Mouse (Mus musculus) kidney, adult 2 months (tissue): ENCODE results near the gene Cnih4. TPM values are rescaled to one million over a fixed set of nuclear protein-coding genes. Genes with fewer than 3 reads are reported as not detected.

Source experiments
- DNase-seq: peaks from one replicate; pipeline ENCODE4 v3.0.0; 2021
- H3K27ac ChIP-seq: fragments of 200-500 bp; 2 replicates; pipeline ENCODE4 v1.5.1; 2012; ENCODE audit warnings: low read depth, low read length, control low read depth, inconsistent platforms; ENCODE audit not compliant: insufficient read depth
- H3K27me3 ChIP-seq: fragments of 200-500 bp; replicated peaks from 2 replicates; pipeline ENCODE4 v1.6.1; 2012; ENCODE audit warnings: mild to moderate bottlenecking, moderate library complexity, low read length, inconsistent platforms; ENCODE audit not compliant: control insufficient read depth, insufficient read depth
- H3K36me3 ChIP-seq: fragments of 200-500 bp; 2 replicates; pipeline ENCODE4 v1.6.1; 2012; ENCODE audit warnings: mild to moderate bottlenecking, moderate library complexity, low read length, inconsistent platforms; ENCODE audit not compliant: control insufficient read depth, insufficient read depth
- H3K4me1 ChIP-seq: fragments of 200-500 bp; 2 replicates; pipeline ENCODE4 v1.6.1; 2011; ENCODE audit warnings: low read length; ENCODE audit not compliant: control insufficient read depth, insufficient read depth
- H3K4me3 ChIP-seq: fragments of 200-500 bp; 2 replicates; pipeline ENCODE4 v1.5.1; 2011; ENCODE audit warnings: mild to moderate bottlenecking, low read depth, low read length, control low read depth; ENCODE audit not compliant: insufficient read depth
- CTCF ChIP-seq: fragments of 200-500 bp; conservative IDR thresholded peaks from 2 replicates; pipeline ENCODE4 v1.5.1; 2011; ENCODE audit warnings: low read depth, mild to moderate bottlenecking, control low read depth, low read length, moderate library complexity, mixed read lengths; ENCODE audit not compliant: insufficient read depth, insufficient read length
- POLR2A ChIP-seq: fragments of 200-500 bp; IDR thresholded peaks from one replicate; pipeline ENCODE4 v1.6.1; 2011; ENCODE audit warnings: low read depth, low read length, control low read depth
- WGBS: fragments of 180-500 bp; shearing (Covaris S2); methylation state at CpG from one replicate; pipeline ENCODE4 v1.1.7; 2018; 5-methylcytosine and 5-hydroxymethylcytosine counted together
- polyA plus RNA-seq: library from polyadenylated mRNA; depleted of rRNA; stranded (reverse); fragments of >200 nt; gene quantifications from 2 replicates; pipeline ENCODE4 v1.2.3, GENCODE M21; 2012; rRNA removed

The Cnih4 gene
- polyA plus RNA-seq, 1 experiment: 26.1 TPM

GRCm38 (mm10) chr1:181210601-181211402 is 66.3 kb downstream of the Cnih4 start:
- Histone ChIP-seq H3K4me3 (peak overlapping the region; percentile 67), H3K4me1 (peaks cover 10% of the 10 kb centered on the region; the same call in 1 of the 2 replicates), H3K36me3 (peaks cover 2% of the 10 kb centered on the region; the same call in 1 of the 2 replicates), H3K27me3 (no peaks in the 10 kb centered on the region), H3K27ac (peak overlapping the region; percentile 71)
- no peak for TF ChIP-seq POLR2A
- no peak for TF ChIP-seq CTCF
- 0% methylated on average over 45 of the region's 56 CpGs for WGBS
- DNase-seq: peak; percentile 59

- Histone ChIP-seq H3K4me1 (peaks cover 10% of the 10 kb centered on the region; the same call in 1 of the 2 replicates), H3K4me3 (peak overlapping the region; percentile 67), H3K27me3 (no peaks in the 10 kb centered on the region), H3K27ac (peak overlapping the region; percentile 88), H3K36me3 (peaks cover 2% of the 10 kb centered on the region; the same call in 1 of the 2 replicates)
- DNase-seq: no peak
- under 1% methylated on average over 42 of the region's 72 CpGs for WGBS
- TF ChIP-seq POLR2A: no peak
Observed at GRCm38 (mm10) chr1:181211403-181211919, 67.0 kb downstream of the Cnih4 start.

GRCm38 (mm10) chr1:181211920-181212633 is 67.6 kb downstream of the Cnih4 start, which contains the start of gene Wdr26:
Wdr26 (minus strand) TSS chr1:181212001.
- WGBS: under 1% methylated on average over 54 of the region's 54 CpGs
- peak within 1 kb of the TSS; percentile 88 for H3K27ac ChIP-seq
- no peaks in the 10 kb centered on the region; the same call in 1 of the 2 replicates for H3K36me3 ChIP-seq
- H3K27me3 ChIP-seq: no peaks in the 10 kb centered on the region
- H3K4me3 ChIP-seq: peak within 1 kb of the TSS; percentile 67
- DNase-seq: peak; percentile 86
- H3K4me1 ChIP-seq: peaks cover 10% of the 10 kb centered on the region; the same call in 1 of the 2 replicates
- TF ChIP-seq POLR2A: peak; percentile 33
- TF ChIP-seq CTCF: no peak

GRCm38 (mm10) chr1:181214296-181215035 is 70.0 kb downstream of the Cnih4 start:
- no peaks in the 10 kb centered on the region for H3K36me3 ChIP-seq
- no peak overlapping the region for H3K4me3 ChIP-seq
- 89% methylated on average over 8 of the region's 8 CpGs for whole genome bisulfite sequencing
- TF ChIP-seq POLR2A (no peak), CTCF (no peak)
- peaks cover 7% of the 10 kb centered on the region; the same call in 1 of the 2 replicates for H3K4me1 ChIP-seq
- H3K27me3 ChIP-seq: no peaks in the 10 kb centered on the region
- no peak for DNase-seq
- H3K27ac ChIP-seq: no peak overlapping the region

GRCm38 (mm10) chr1:181216315-181216714 is 71.8 kb downstream of the Cnih4 start:
- DNase-seq: no peak
- no peaks in the 10 kb centered on the region for H3K27me3 ChIP-seq
- H3K4me3 ChIP-seq: no peak overlapping the region
- H3K36me3 ChIP-seq: no peaks in the 10 kb centered on the region
- WGBS: 79% methylated on average over 4 of the region's 4 CpGs
- no peak for TF ChIP-seq CTCF
- TF ChIP-seq POLR2A: no peak
- H3K4me1 ChIP-seq: no peaks in the 10 kb centered on the region; the same call in 1 of the 2 replicates
- H3K27ac ChIP-seq: no peak overlapping the region

Other genes with a start within 250 kb of the Cnih4 start
- 20.9 and 24.1 TPM in 2 replicates for gene Pycr2, start 240.4 kb upstream of the Cnih4 start, polyA plus RNA-seq
- 2.9 and 3.8 TPM in 2 replicates for gene Lefty1, start 209.7 kb upstream of the Cnih4 start, polyA plus RNA-seq
- gene Tmem63a, start 202.3 kb upstream of the Cnih4 start, polyA plus RNA-seq: 26.7 and 28.7 TPM in 2 replicates
- gene Ephx1, start 123.8 kb upstream of the Cnih4 start, polyA plus RNA-seq: 69.9 and 73.3 TPM in 2 replicates
- gene 9130409I23Rik, start 93.5 kb upstream of the Cnih4 start, polyA plus RNA-seq: not detected in 2 replicates
- 6.3 and 6.6 TPM in 2 replicates for gene Nvl, start 489 bp upstream of the Cnih4 start, polyA plus RNA-seq
- 28.5 and 32.1 TPM in 2 replicates for gene Wdr26, start 67.3 kb downstream of the Cnih4 start, polyA plus RNA-seq
- gene Cnih3, start 207.9 kb downstream of the Cnih4 start, polyA plus RNA-seq: not detected in 2 replicates